Mouse (Mus musculus): ENCODE results near the gene Heg1. TPM values are rescaled to one million over a fixed set of nuclear protein-coding genes. Genes with fewer than 3 reads are reported as not detected.

Gene Heg1
- polyA plus RNA-seq, 1 experiment from 2014 or later, result 39.8 TPM

DNA sequence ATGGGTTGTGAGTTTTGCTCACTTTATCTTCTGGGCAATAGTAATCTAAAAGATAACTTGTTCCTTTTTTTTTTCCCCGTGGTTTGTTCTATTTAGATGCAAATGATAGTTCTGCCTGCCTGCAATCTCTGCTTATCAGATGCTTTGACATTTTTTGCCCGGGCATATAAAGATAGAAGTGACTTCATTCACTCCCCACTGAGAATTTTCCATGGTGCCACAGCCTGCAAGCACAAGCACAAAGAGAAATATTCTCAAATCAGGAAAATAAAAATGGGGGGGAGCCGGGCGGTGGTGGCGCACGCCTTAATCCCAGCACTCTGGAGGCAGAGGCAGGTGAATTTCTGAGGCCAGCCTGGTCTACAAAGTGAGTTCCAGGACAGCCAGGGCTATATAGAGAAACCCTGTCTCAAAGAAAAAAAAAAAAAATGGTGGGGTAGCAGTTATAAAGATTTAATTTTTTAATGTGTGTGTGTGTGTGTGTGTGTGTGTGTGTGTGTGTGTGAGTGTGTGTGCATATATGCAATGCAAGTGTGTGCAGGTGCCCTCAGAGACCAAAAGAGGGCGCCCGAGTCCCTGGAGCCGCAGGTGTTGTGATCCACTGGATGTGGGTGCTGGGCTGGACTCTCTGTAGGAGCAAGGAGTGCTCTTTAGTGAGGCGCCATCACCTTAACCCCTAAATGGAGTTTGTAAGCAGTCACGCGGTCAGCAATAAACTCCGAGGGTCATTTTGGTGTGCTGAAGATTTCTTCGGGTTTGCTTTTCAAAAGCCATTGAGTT lies 22.1 kb downstream of the Heg1 start:
- Histone ChIP-seq H3K9me3 (ENCODE audit: control insufficient read depth, low read length) (no peaks in the 10 kb centered on the region), H3K9ac (ENCODE audit: low read length) (no peak overlapping the region), H3K4me2 (ENCODE audit: low read depth, low read length, severe bottlenecking) (no peak overlapping the region), H3K4me3 (ENCODE audit: low read depth, low read length) (no peak overlapping the region), H3K4me1 (replicated peaks; ENCODE audit: control insufficient read depth, insufficient read depth, low read length) (peaks cover 8% of the 10 kb centered on the region; the same call in 1 of the 2 replicates), H3K27ac (ENCODE audit: low read depth, low read length) (no peak overlapping the region), H3K36me3 (ENCODE audit: control insufficient read depth, insufficient read depth, low read length) (no peaks in the 10 kb centered on the region; the same call in 1 of the 2 replicates), H3K27me3 (ENCODE audit: control insufficient read depth, insufficient read depth, low read length) (no peaks in the 10 kb centered on the region)
- WGBS, result 95% methylated on average over 14 of the region's 14 CpGs
- DNase-seq (ENCODE audit: low spot score) (no peak), ATAC-seq (replicated peaks; ENCODE audit: low FRiP score) (no peak)

DNA sequence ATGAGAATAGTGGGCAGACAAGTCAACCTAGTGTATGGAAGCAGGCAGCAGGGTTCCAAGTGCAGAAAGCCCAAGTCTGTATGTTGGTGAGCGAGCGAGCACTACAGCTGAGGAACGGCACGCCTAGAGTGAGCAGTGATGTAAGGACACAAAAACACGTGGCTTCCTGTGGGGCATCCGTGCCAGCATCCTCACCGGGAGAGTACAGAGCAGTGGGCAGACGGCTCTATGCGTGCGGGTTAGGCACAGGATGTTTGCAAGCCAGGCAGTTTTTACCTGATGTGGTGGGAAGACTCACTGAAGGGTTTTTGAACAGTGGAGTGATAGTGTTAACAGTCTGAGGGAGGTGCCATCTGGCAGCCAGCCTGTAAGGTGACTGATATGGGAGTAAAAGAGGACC lies 23.9 kb downstream of the Heg1 start:
- Histone ChIP-seq H3K4me1 (replicated peaks; ENCODE audit: control insufficient read depth, insufficient read depth, low read length) (peaks cover 8% of the 10 kb centered on the region; the same call in 1 of the 2 replicates), H3K4me2 (ENCODE audit: low read depth, low read length, severe bottlenecking) (no peak overlapping the region), H3K9me3 (ENCODE audit: control insufficient read depth, low read length) (no peaks in the 10 kb centered on the region), H3K9ac (ENCODE audit: low read length) (no peak overlapping the region), H3K36me3 (ENCODE audit: control insufficient read depth, insufficient read depth, low read length) (no peaks in the 10 kb centered on the region; the same call in 1 of the 2 replicates), H3K27ac (ENCODE audit: low read depth, low read length) (no peak overlapping the region), H3K27me3 (ENCODE audit: control insufficient read depth, insufficient read depth, low read length) (no peaks in the 10 kb centered on the region), H3K4me3 (ENCODE audit: low read depth, low read length) (no peak overlapping the region)
- ATAC-seq (replicated peaks; ENCODE audit: low FRiP score) (no peak), DNase-seq (ENCODE audit: low spot score) (no peak)
- 95% methylated on average over 10 of the region's 10 CpGs for WGBS

DNA sequence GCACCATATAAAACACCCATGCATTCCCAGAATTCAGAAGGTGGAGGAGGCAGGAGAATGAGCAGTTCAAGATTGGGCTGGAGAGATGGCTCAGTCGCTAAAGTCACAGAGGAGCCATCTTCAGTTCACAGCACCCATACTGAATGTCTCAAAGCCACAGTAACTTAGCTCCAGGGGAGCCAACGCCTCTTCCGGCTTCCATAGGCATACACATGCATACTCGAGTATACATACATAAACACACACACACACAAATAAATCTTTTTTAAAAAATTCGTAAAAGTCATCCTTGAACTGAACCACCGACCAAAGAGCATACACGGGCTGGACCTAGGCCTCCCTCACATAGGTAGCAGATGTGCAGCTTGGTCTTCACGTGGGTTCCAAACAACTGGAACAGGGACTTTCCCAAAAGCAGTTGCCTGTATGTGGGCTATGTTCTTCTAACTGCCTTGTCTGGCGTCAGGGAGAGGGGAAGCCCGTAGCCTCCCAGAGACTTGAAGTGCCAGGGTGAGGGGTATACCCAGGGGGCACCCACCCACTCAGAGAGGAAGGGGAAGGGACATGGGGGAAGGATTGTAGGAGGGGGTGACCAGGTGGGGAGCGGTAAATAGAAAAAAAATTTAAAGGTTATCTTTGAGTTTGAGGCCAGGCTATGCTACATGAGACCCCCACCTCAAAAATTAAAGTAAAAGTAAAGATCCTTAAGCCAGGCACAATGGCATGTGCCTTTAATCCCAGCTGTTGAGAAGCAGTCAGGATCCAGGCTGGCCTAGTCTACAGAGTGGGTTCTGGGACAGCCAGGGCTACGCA lies 24.6 kb downstream of the Heg1 start:
- Histone ChIP-seq H3K27me3 (ENCODE audit: control insufficient read depth, insufficient read depth, low read length) (no peaks in the 10 kb centered on the region), H3K4me3 (ENCODE audit: low read depth, low read length) (no peak overlapping the region), H3K4me2 (ENCODE audit: low read depth, low read length, severe bottlenecking) (no peak overlapping the region), H3K27ac (ENCODE audit: low read depth, low read length) (no peak overlapping the region), H3K9me3 (ENCODE audit: control insufficient read depth, low read length) (no peaks in the 10 kb centered on the region), H3K4me1 (replicated peaks; ENCODE audit: control insufficient read depth, insufficient read depth, low read length) (peaks cover 8% of the 10 kb centered on the region; the same call in 1 of the 2 replicates), H3K9ac (ENCODE audit: low read length) (no peak overlapping the region), H3K36me3 (ENCODE audit: control insufficient read depth, insufficient read depth, low read length) (no peaks in the 10 kb centered on the region; the same call in 1 of the 2 replicates)
- WGBS, result 92% methylated on average over 12 of the region's 12 CpGs
- ATAC-seq (replicated peaks; ENCODE audit: low FRiP score), result no peak
- no peak for DNase-seq (ENCODE audit: low spot score)

DNA sequence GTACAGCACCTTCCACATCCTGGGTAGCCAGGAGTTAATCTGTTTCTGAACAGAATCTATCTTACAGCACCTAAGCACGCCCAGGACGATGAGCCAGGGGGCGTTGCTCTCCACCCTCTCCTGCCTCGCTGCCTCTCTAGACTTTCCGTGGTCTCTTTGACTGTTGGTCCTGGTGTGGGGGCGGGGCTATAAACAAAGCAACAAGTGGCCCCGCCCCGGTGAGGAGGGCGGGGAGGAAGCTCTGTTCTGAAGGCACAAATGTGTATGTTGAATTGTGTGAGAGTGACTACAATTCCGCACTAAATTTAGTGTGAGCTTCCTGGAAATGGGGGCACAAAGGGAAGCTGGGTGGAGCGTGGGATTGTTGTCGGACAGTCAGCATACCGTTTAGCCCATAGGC lies 30.1 kb downstream of the Heg1 start:
- H3K9ac ChIP-seq (ENCODE audit: low read length), result no peak overlapping the region
- no peak overlapping the region for H3K27ac ChIP-seq (ENCODE audit: low read depth, low read length)
- H3K4me3 ChIP-seq (ENCODE audit: low read depth, low read length), result no peak overlapping the region
- no peak overlapping the region for H3K4me2 ChIP-seq (ENCODE audit: low read depth, low read length, severe bottlenecking)
- no peaks in the 10 kb centered on the region for H3K27me3 ChIP-seq (ENCODE audit: control insufficient read depth, insufficient read depth, low read length)
- 0 out of 2 replicates have a peak, but pooled peaks cover 3% of the 10 kb centered on the region for H3K4me1 ChIP-seq (replicated peaks; ENCODE audit: control insufficient read depth, insufficient read depth, low read length)
- no peaks in the 10 kb centered on the region for H3K9me3 ChIP-seq (ENCODE audit: control insufficient read depth, low read length)
- ATAC-seq (replicated peaks; ENCODE audit: low FRiP score), result no peak
- DNase-seq (ENCODE audit: low spot score), result peak; percentile 74
- 20% methylated on average over 13 of the region's 13 CpGs for WGBS
- no peaks in the 10 kb centered on the region; the same call in 1 of the 2 replicates for H3K36me3 ChIP-seq (ENCODE audit: control insufficient read depth, insufficient read depth, low read length)

DNA sequence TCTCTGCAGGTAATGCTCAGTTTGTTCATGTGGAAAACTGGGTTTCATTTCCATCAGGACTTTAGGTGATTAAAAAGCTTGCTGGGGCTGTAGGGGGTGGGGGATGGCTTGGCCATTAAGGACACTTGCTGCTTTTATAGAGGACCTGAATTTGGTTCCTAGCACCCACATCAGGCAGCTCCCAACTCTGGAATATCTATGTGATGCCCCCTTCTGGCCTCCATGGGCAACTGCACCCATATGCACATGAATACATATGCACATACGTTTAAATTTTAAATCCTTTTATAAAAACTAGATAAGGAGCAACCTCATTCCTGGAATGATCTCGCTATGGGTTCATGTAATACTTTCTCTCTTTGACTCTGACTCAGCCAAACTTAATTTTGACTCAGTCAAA lies 39.1 kb downstream of the Heg1 start:
- 92% methylated on average over 2 of the region's 2 CpGs for WGBS
- Histone ChIP-seq H3K9me3 (ENCODE audit: control insufficient read depth, low read length) (peaks cover 5% of the 10 kb centered on the region; the same call in 1 of the 2 replicates), H3K9ac (ENCODE audit: low read length) (no peak overlapping the region), H3K27ac (ENCODE audit: low read depth, low read length) (no peak overlapping the region), H3K4me3 (ENCODE audit: low read depth, low read length) (no peak overlapping the region), H3K4me2 (ENCODE audit: low read depth, low read length, severe bottlenecking) (no peak overlapping the region), H3K4me1 (replicated peaks; ENCODE audit: control insufficient read depth, insufficient read depth, low read length) (no peaks in the 10 kb centered on the region), H3K36me3 (ENCODE audit: control insufficient read depth, insufficient read depth, low read length) (peaks cover 32% of the 10 kb centered on the region), H3K27me3 (ENCODE audit: control insufficient read depth, insufficient read depth, low read length) (no peaks in the 10 kb centered on the region)
- ATAC-seq (replicated peaks; ENCODE audit: low FRiP score) (no peak), DNase-seq (ENCODE audit: low spot score) (no peak)

DNA sequence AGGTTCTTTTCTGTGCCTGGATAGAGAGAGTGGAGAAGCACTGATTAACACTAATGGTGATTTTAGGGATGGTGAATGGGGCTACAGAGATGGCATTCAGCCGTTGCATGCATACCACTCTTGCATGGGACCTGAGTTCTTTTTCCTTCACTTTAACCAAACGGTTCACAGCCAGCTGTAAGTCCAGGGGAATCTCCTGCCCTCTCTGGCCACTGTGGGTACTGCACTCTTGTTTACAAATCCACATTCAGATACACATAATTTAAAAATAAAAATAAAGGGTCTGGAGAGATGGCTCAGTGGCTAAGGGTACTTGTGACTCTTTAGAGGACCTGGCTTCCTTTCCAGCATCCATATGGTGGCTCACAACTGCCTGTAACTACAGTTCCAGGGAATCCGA lies 39.8 kb downstream of the Heg1 start:
- no peak overlapping the region for H3K27ac ChIP-seq (ENCODE audit: low read depth, low read length)
- 96% methylated on average over 3 of the region's 3 CpGs for WGBS
- DNase-seq (ENCODE audit: low spot score) (no peak), ATAC-seq (replicated peaks; ENCODE audit: low FRiP score) (no peak)
- no peak overlapping the region for H3K4me3 ChIP-seq (ENCODE audit: low read depth, low read length)
- H3K9me3 ChIP-seq (ENCODE audit: control insufficient read depth, low read length), result peaks cover 5% of the 10 kb centered on the region; the same call in 1 of the 2 replicates
- H3K4me2 ChIP-seq (ENCODE audit: low read depth, low read length, severe bottlenecking), result no peak overlapping the region
- no peak overlapping the region for H3K9ac ChIP-seq (ENCODE audit: low read length)
- H3K4me1 ChIP-seq (replicated peaks; ENCODE audit: control insufficient read depth, insufficient read depth, low read length), result no peaks in the 10 kb centered on the region
- no peaks in the 10 kb centered on the region for H3K27me3 ChIP-seq (ENCODE audit: control insufficient read depth, insufficient read depth, low read length)
- H3K36me3 ChIP-seq (ENCODE audit: control insufficient read depth, insufficient read depth, low read length), result peaks cover 32% of the 10 kb centered on the region

DNA sequence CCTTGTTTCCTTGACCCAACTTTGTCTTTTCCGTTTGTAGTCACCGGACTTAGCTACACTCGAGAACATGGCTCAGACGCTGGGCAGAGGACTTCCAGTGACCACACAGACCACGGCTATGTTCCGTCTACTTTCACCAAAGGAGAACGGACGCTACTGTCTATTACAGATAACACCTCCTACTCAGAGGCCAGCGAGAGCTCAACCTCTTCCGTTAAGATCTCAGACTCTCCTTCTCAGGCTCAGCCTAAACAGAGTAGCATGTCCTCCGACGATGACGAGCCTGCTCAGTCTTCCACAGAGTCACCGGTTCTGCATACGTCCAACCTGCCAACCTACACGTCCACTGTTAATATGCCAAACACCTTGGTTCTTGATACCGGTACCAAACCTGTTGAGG lies 42.1 kb downstream of the Heg1 start:
- DNase-seq (ENCODE audit: low spot score) (no peak), ATAC-seq (replicated peaks; ENCODE audit: low FRiP score) (no peak)
- Histone ChIP-seq H3K27me3 (ENCODE audit: control insufficient read depth, insufficient read depth, low read length) (no peaks in the 10 kb centered on the region), H3K9ac (ENCODE audit: low read length) (no peak overlapping the region), H3K9me3 (ENCODE audit: control insufficient read depth, low read length) (peaks cover 5% of the 10 kb centered on the region; the same call in 1 of the 2 replicates), H3K4me2 (ENCODE audit: low read depth, low read length, severe bottlenecking) (no peak overlapping the region), H3K4me3 (ENCODE audit: low read depth, low read length) (no peak overlapping the region), H3K36me3 (ENCODE audit: control insufficient read depth, insufficient read depth, low read length) (peaks cover 26% of the 10 kb centered on the region), H3K27ac (ENCODE audit: low read depth, low read length) (no peak overlapping the region), H3K4me1 (replicated peaks; ENCODE audit: control insufficient read depth, insufficient read depth, low read length) (no peaks in the 10 kb centered on the region)
- 94% methylated on average over 17 of the region's 17 CpGs for WGBS

DNA sequence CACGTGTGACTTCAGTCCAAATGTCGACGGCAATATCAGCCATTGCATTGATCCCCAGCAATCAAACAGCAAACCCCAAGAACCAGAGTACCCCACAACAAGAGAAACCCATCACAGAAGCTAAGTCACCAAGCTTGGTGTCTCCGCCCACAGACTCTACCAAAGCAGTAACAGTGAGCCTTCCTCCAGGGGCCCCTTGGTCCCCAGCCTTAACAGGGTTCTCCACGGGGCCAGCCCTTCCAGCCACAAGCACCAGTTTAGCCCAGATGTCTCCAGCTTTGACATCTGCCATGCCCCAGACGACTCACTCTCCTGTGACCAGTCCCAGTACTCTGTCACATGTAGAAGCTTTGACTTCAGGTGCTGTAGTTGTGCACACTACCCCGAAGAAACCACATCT lies 42.7 kb downstream of the Heg1 start:
- 97% methylated on average over 7 of the region's 7 CpGs for WGBS
- Histone ChIP-seq H3K4me2 (ENCODE audit: low read depth, low read length, severe bottlenecking) (no peak overlapping the region), H3K9ac (ENCODE audit: low read length) (no peak overlapping the region), H3K4me1 (replicated peaks; ENCODE audit: control insufficient read depth, insufficient read depth, low read length) (no peaks in the 10 kb centered on the region), H3K27ac (ENCODE audit: low read depth, low read length) (no peak overlapping the region), H3K4me3 (ENCODE audit: low read depth, low read length) (no peak overlapping the region), H3K27me3 (ENCODE audit: control insufficient read depth, insufficient read depth, low read length) (no peaks in the 10 kb centered on the region), H3K36me3 (ENCODE audit: control insufficient read depth, insufficient read depth, low read length) (peaks cover 25% of the 10 kb centered on the region), H3K9me3 (ENCODE audit: control insufficient read depth, low read length) (peaks cover 5% of the 10 kb centered on the region; the same call in 1 of the 2 replicates)
- ATAC-seq (replicated peaks; ENCODE audit: low FRiP score), result no peak
- no peak for DNase-seq (ENCODE audit: low spot score)

All from forebrain, embryonic 11.5 days (tissue).